Mouse (Mus musculus) embryo, embryonic 10 days (tissue): ENCODE measurements around the gene Uba1.

ENCODE experiments used
- DNase-seq: peaks from one replicate; pipeline ENCODE4 v3.0.0-alpha.2; 2015; ENCODE audit warnings: low spot score

The Uba1 gene

GRCm38 (mm10) chrX:20728681-20729080, 70.6 kb downstream of the Uba1 start:
- no peak for DNase-seq

- peak; percentile 3 for DNase-seq
Measured at GRCm38 (mm10) chrX:20730048-20730447, 71.9 kb downstream of the Uba1 start.
